Mouse (Mus musculus) CH12.LX (cell line): ENCODE results near the gene Ift27. TPM values are rescaled to one million over a fixed set of nuclear protein-coding genes. Genes with fewer than 3 reads are reported as not detected.
A peak's percentile ranks its signal among the peaks of the same experiment; 100 is the strongest.

Experiments used
- DNase-seq: peaks from one replicate; pipeline ENCODE4 v3.0.0-alpha.2; 2013; ENCODE audit errors: extremely low read depth
- H3K27ac ChIP-seq: 2 replicates; pipeline ENCODE4 v1.5.1; 2012; ENCODE audit warnings: low read depth, mild to moderate bottlenecking, control low read depth, moderate library complexity; ENCODE audit not compliant: insufficient read depth
- H3K27me3 ChIP-seq: replicated peaks from 2 replicates; pipeline ENCODE3; 2012; ENCODE audit warnings: inconsistent platforms
- H3K36me3 ChIP-seq, 2 experiments: replicated peaks in 1 of 2; 2 replicates each; pipeline versions ENCODE3 to v1.6.1; 2012; ENCODE audit warnings: inconsistent platforms in 1 of 2, low read length in 1 of 2, mild to moderate bottlenecking in 1 of 2, mixed read lengths in 1 of 2, moderate library complexity in 1 of 2; ENCODE audit not compliant: control insufficient read depth in 1 of 2, insufficient read depth in 1 of 2
- H3K4me1 ChIP-seq, 2 experiments: 2 replicates each; pipeline ENCODE4 v1.6.1; 2012; ENCODE audit warnings: inconsistent platforms in 1 of 2, moderate library complexity in 1 of 2; ENCODE audit not compliant: insufficient read depth in 2 of 2, control insufficient read depth in 1 of 2
- H3K4me2 ChIP-seq: 2 replicates; pipeline ENCODE4 v1.6.1; 2012; ENCODE audit warnings: low read depth, mild to moderate bottlenecking, control low read depth; ENCODE audit not compliant: poor library complexity, insufficient read depth, severe bottlenecking
- H3K4me3 ChIP-seq, 3 experiments: fragments of 150-350 bp in 1 of 3; sonication (generic) in 1 of 3; replicated peaks in 1 of 3; 2 replicates each; pipeline versions ENCODE3 to v1.5.1; 2011 to 2012; ENCODE audit warnings: low read depth in 2 of 3, low read length in 2 of 3, mild to moderate bottlenecking in 2 of 3, moderate library complexity in 2 of 3, control low read depth in 1 of 3, improper control_type of control experiment in 1 of 3, inconsistent platforms in 1 of 3, mixed read lengths in 1 of 3; ENCODE audit not compliant: poor library complexity in 1 of 3
- H3K79me2 ChIP-seq: replicated peaks from 2 replicates; pipeline ENCODE4 v1.6.1; 2012; ENCODE audit warnings: mild to moderate bottlenecking, moderate library complexity; ENCODE audit not compliant: control insufficient read depth, poor library complexity, insufficient read depth, severe bottlenecking; ENCODE audit errors: extremely low read depth
- H3K9ac ChIP-seq: 2 replicates; pipeline ENCODE4 v1.6.1; 2012; ENCODE audit warnings: low read depth, mild to moderate bottlenecking, control low read depth, moderate library complexity; ENCODE audit not compliant: insufficient read depth
- H3K9me3 ChIP-seq: replicated peaks from 2 replicates; pipeline ENCODE3; 2012; ENCODE audit warnings: low read length, inconsistent platforms, mixed read lengths
- BHLHE40 ChIP-seq: IDR thresholded peaks from 2 replicates; pipeline ENCODE4 v1.6.1; 2011; ENCODE audit warnings: mild to moderate bottlenecking, low read depth, low read length, improper control_type of control experiment
- CHD1 ChIP-seq: IDR thresholded peaks from 2 replicates; pipeline ENCODE4 v1.6.1; 2012; ENCODE audit warnings: low read depth, low read length, improper control_type of control experiment, inconsistent platforms
- CHD2 ChIP-seq: IDR thresholded peaks from 2 replicates; pipeline ENCODE4 v1.6.1; 2011; ENCODE audit warnings: low read length, improper control_type of control experiment
- ELF1 ChIP-seq: IDR thresholded peaks from 2 replicates; pipeline ENCODE4 v1.6.1; 2014; ENCODE audit warnings: low read depth, mild to moderate bottlenecking, inconsistent platforms, low read length, improper control_type of control experiment
- IRF4 ChIP-seq: IDR thresholded peaks from 2 replicates; pipeline ENCODE4 v1.6.1; 2014; ENCODE audit warnings: low read depth, mild to moderate bottlenecking, inconsistent platforms, low read length, improper control_type of control experiment
- JUN ChIP-seq: IDR thresholded peaks from 2 replicates; pipeline ENCODE4 v1.6.1; 2011; ENCODE audit warnings: low read depth, mild to moderate bottlenecking, low read length, improper control_type of control experiment, moderate library complexity; ENCODE audit not compliant: insufficient read depth
- JUND ChIP-seq: conservative IDR thresholded peaks from 2 replicates; pipeline ENCODE4 v1.6.1; 2011; ENCODE audit warnings: low read depth, low read length, improper control_type of control experiment
- KAT2A ChIP-seq: IDR thresholded peaks from 2 replicates; pipeline ENCODE4 v1.6.1; 2012; ENCODE audit warnings: low read length, improper control_type of control experiment, inconsistent platforms; ENCODE audit not compliant: insufficient replicate concordance
- MAX ChIP-seq: IDR thresholded peaks from 2 replicates; pipeline ENCODE4 v1.6.1; 2011; ENCODE audit warnings: low read length, improper control_type of control experiment
- MAZ ChIP-seq: IDR thresholded peaks from 2 replicates; pipeline ENCODE4 v1.6.1; 2012; ENCODE audit warnings: low read depth, mild to moderate bottlenecking, inconsistent platforms, low read length, improper control_type of control experiment, moderate library complexity
- MYC ChIP-seq: IDR thresholded peaks from 2 replicates; pipeline ENCODE4 v1.6.1; 2011; ENCODE audit warnings: low read depth, mild to moderate bottlenecking, improper control_type of control experiment, low read length
- NELFE ChIP-seq: IDR thresholded peaks from 2 replicates; pipeline ENCODE4 v1.6.1; 2011; ENCODE audit warnings: low read depth, low read length, improper control_type of control experiment
- NRF1 ChIP-seq: IDR thresholded peaks from 2 replicates; pipeline ENCODE4 v1.6.1; 2014; ENCODE audit warnings: low read depth, mild to moderate bottlenecking, inconsistent platforms, low read length, improper control_type of control experiment, moderate library complexity
- POLR2A ChIP-seq: IDR thresholded peaks from 2 replicates; pipeline ENCODE4 v1.6.1; 2011; ENCODE audit warnings: low read depth, mild to moderate bottlenecking, improper control_type of control experiment, low read length
- RCOR1 ChIP-seq: conservative IDR thresholded peaks from 2 replicates; pipeline ENCODE4 v1.6.1; 2012; ENCODE audit warnings: low read depth, mild to moderate bottlenecking, inconsistent platforms, low read length, improper control_type of control experiment
- TCF12 ChIP-seq: IDR thresholded peaks from 2 replicates; pipeline ENCODE4 v1.6.1; 2014; ENCODE audit warnings: low read depth, mild to moderate bottlenecking, inconsistent platforms, low read length, improper control_type of control experiment
- UBTF ChIP-seq: IDR thresholded peaks from 2 replicates; pipeline ENCODE4 v1.6.1; 2012; ENCODE audit warnings: low read depth, mild to moderate bottlenecking, inconsistent platforms, low read length, improper control_type of control experiment, moderate library complexity
- ZKSCAN1 ChIP-seq: IDR thresholded peaks from 2 replicates; pipeline ENCODE4 v1.6.1; 2012; ENCODE audit warnings: low read depth, inconsistent platforms, low read length, improper control_type of control experiment, borderline replicate concordance
- ZNF384 ChIP-seq: IDR thresholded peaks from 2 replicates; pipeline ENCODE4 v1.6.1; 2012; ENCODE audit warnings: low read depth, low read length, improper control_type of control experiment, inconsistent platforms
- dilution Hi-C: fragments of 300-500 bp; cut with MboI; formaldehyde crosslinking; loops from 2 replicates; pipeline ENCODE4 v1.14.3; 2020; ENCODE audit warnings: low sequenced_read_pairs; ENCODE audit not compliant: extremely low pct_unique_long_range_greater_than_20kb, extremely low pct_ligation_motif_present
- in situ Hi-C: fragments of 300-500 bp; cut with MboI; formaldehyde crosslinking; loops from 3 replicates; pipeline ENCODE4 v1.14.3; 2019; ENCODE audit warnings: low sequenced_read_pairs, low pct_ligation_motif_present, low pct_unique_long_range_greater_than_20kb, mixed read lengths
- polyA plus RNA-seq: library from polyadenylated mRNA; unstranded; fragments of >175 nt; gene quantifications from 2 replicates; pipeline ENCODE4 v1.2.1, GENCODE M21; 2012; ENCODE audit warnings: low read depth; ENCODE audit not compliant: insufficient read length
- total RNA-seq, 2 experiments: library from RNA; depleted of rRNA; stranded (reverse); fragments of 300-350 nt in 1 of 2; fragments of >200 nt in 1 of 2; gene quantifications; 2 replicates each; pipeline ENCODE4 v1.2.3; 2012 to 2014

The Ift27 gene
- total and polyA plus RNA-seq, 3 experiments: 67.1 to 82.1 (median 72.1) TPM

DNA sequence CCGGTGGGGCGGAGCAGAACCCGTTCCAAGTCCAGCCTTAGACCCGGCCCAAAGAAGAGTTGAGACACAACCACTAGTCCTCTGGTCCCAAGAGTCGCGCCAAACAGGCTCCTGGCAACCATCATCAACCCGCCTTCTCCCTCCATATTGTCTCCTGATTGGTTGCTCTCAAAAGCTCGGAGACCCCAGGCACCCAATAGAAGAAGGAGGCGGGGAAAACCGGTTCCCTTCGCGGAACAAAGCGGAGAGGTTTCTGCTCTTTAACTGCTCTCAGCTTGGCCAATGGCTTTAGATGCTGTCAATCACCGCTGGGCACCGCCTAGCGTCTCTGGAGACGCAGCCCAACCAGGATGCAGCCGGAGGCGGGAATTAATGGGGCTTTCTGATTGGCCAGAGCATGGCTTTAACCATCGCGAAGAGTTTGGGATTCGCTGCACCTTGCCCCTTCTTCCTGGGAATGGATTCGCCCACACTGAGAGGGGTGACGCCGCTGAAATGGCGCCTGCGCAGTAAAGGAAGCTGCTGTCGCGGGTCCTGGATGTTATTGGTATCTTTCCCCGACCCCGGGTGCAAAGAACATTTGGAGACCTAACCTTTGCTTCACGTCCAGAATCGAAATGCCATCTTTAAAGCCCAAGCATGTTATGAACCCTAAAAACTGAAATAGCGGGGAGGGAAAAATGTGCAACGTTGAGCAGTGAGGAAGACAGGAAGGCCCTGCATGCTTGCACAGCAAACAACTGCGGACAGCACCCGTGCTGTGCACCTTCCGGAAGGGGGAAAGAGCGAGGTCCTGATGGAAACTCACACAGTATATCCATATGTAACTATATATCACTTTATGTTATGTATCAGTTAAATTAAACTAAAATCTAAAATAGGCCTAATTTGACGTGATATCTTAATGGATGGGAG, at the start of gene Ift27 (continued):
- no peak for TF ChIP-seq UBTF

DNA sequence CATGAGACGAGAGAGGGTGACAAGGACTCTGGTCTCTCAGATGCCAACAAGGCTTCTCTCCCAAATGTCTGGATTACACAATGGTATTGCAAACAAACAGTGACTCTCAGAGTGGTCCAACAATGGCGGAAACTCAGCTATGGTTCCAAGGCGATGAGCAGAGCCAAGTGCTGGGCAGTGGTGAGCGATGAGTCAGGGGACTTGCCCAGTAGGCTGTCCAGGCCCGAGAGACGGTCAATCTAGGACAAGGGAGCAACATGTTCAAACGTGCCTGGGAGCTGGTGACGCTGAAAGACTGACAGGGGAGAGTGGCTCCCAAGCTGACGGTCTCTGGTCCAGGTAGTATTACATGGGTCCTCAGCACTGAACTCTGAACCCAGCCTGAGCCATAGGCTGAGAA, 41.4 kb upstream of the Ift27 start:
- in situ Hi-C loops: no loop called here

DNA sequence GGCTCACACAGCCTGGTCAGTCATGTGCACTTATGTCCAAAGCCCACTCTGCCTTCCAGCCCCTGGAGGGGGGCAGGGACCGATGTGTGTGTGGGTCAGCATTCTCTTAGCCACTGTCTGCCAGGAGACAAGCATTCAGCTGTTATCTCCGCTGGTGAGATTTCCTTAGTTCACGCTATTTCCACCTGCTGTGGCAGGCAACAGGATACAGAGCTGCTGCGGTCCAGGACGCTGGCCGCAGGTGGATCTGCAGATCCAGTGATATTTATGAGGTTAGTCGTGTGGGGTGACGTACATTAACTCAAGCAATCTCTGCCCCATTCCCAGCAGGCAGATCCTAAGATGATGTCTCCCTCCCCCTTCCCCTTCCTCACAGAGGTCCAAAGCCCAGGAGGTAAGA, 37.5 kb upstream of the Ift27 start:
- Histone ChIP-seq H3K4me3 (no peak overlapping the region), H3K27ac (no peak overlapping the region), H3K4me1 (peaks cover 24 to 27% of the 10 kb centered on the region in 2 experiments), H3K79me2 (no peaks in the 10 kb centered on the region), H3K9me3 (peaks cover 10% of the 10 kb centered on the region), H3K36me3 (no peaks in the 10 kb centered on the region), H3K4me2 (no peak overlapping the region), H3K27me3 (no peaks in the 10 kb centered on the region), H3K9ac (no peak overlapping the region)
- dilution Hi-C loops: no loop called here
- in situ Hi-C loops: no loop called here
- DNase-seq: no peak
- TF ChIP-seq NELFE (no peak), NRF1 (no peak), KAT2A (no peak), CHD2 (no peak), ELF1 (no peak), ZKSCAN1 (no peak), MYC (no peak)

More for the DNA sequence above, 41.4 kb upstream of the Ift27 start:
- no peak for DNase-seq
- Histone ChIP-seq H3K36me3 (no peaks in the 10 kb centered on the region), H3K27ac (no peak overlapping the region), H3K79me2 (no peaks in the 10 kb centered on the region), H3K9me3 (peaks cover 14% of the 10 kb centered on the region), H3K4me2 (no peak overlapping the region), H3K9ac (no peak overlapping the region), H3K4me1 (peaks cover 23% of the 10 kb centered on the region in 2 experiments), H3K4me3 (no peak overlapping the region), H3K27me3 (no peaks in the 10 kb centered on the region)
- dilution Hi-C loops: no loop called here
- TF ChIP-seq RCOR1 (no peak), ZKSCAN1 (no peak), TCF12 (peak; percentile 29; the same call in 1 of the 2 replicates), IRF4 (peak; percentile 18; the same call in 1 of the 2 replicates), JUN (no peak), CHD2 (no peak), BHLHE40 (0 out of 2 replicates have a peak, but pooled peaks have one; percentile 15), MAX (no peak), POLR2A (no peak), JUND (no peak), MAZ (no peak), MYC (no peak), CHD1 (peak; percentile 68; the same call in 1 of the 2 replicates), ZNF384 (no peak)
